Mouse (Mus musculus) C2C12 (cell line): ENCODE results near the gene Cldn24.

Source experiments
- CTCF ChIP-seq: IDR thresholded peaks from one replicate; pipeline ENCODE4 v1.5.1; 2011; ENCODE audit not compliant: control insufficient read depth, insufficient read depth, insufficient read length
- FOSL1 ChIP-seq: IDR thresholded peaks from one replicate; pipeline ENCODE4 v1.8.0; 2011; ENCODE audit warnings: mild to moderate bottlenecking, low read length; ENCODE audit not compliant: poor library complexity, insufficient read depth, severe bottlenecking
- MAX ChIP-seq: IDR thresholded peaks from one replicate; pipeline ENCODE4 v1.6.1; 2011; ENCODE audit warnings: mild to moderate bottlenecking, control low read depth
- MYOD1 ChIP-seq: IDR thresholded peaks from one replicate; pipeline ENCODE4 v1.6.1; 2011; ENCODE audit warnings: low read depth; ENCODE audit not compliant: control insufficient read depth, insufficient read length
- MYOG ChIP-seq: IDR thresholded peaks from one replicate; pipeline ENCODE4 v1.6.1; 2011; ENCODE audit not compliant: control insufficient read depth, insufficient read length; ENCODE audit errors: extremely low read depth
- USF1 ChIP-seq: IDR thresholded peaks from one replicate; pipeline ENCODE4 v1.6.1; 2011; ENCODE audit warnings: low read depth, mild to moderate bottlenecking, control low read depth, moderate library complexity

- TF ChIP-seq CTCF (no peak), MAX (no peak), MYOD1 (no peak), USF1 (no peak), FOSL1 (no peak), MYOG (no peak)
Measured at GRCm38 (mm10) chr8:47787705-47788104, 34.2 kb upstream of the Cldn24 start.
